Mouse (Mus musculus): ENCODE results near the gene Serpina3k.
A peak's percentile ranks its signal among the peaks of the same experiment; 100 is the strongest.
"Not testable (repeated sequence)": the region's sequence is repeated elsewhere in the genome, so short reads cannot be mapped to it uniquely, and the experiment has no call there.

Gene Serpina3k

GRCm38 (mm10) chr12:104338226-104338625, at the start of gene Serpina3k, which contains the start of gene Serpina3m:
Gene Serpina3k, plus strand, starts transcription at chr12:104338486.
Gene Serpina3m, plus strand, starts transcription at chr12:104338486.
- not testable (repeated sequence) for DNase-seq (ENCODE audit: low spot score)

DNA sequence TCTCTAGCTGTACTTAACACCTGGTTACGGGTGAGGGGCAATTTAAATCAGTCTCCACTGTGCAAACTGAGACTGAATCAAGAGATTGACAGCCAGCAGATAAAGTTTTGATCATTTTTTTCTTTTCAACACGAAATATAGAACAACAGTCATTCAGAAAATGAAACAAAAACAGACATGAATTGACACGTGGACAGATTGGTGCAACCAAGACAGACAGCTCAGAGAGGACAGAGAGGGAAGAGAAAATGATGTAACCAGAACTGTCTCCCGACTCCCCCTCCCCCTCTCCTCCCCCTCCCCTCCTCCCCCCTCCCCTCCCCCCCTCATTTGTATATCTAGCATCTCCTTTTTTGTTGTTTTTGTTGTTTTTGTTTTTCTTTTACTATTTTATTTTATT, 48.4 kb upstream of the Serpina3k start:
- no peak for DNase-seq (ENCODE audit: low spot score)

- DNase-seq (ENCODE audit: low spot score) = no peak
These were observed 44.3 kb upstream of the Serpina3k start for GRCm38 (mm10) chr12:104293963-104294362.

GRCm38 (mm10) chr12:104298049-104298448, 40.2 kb upstream of the Serpina3k start:
- no peak for DNase-seq (ENCODE audit: low spot score)

GRCm38 (mm10) chr12:104305991-104306390, 32.3 kb upstream of the Serpina3k start:
- DNase-seq (ENCODE audit: low spot score) = no peak

DNA sequence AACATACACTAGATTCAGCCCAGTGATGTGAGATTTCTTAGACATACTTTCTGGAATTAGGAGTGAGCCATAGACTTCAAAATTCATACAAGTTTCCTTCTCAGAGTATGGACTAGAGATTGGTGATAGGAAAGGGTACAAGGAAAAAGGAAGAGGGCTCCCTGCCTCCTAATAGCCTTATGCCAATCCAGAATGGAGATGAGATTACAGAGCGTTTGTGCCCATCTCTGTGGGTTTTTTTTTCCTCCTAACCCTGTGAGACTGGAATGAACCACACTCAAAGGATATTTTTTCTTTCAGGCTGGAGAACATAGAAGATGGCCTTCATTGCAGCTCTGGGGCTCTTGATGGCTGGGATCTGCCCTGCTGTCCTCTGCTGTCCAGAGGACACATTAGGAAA, 24.0 kb upstream of the Serpina3k start, which contains the start of gene Serpina3j:
Serpina3j (plus strand) TSS at position 301 of the 400 bp plus-strand sequence.
- no peak for DNase-seq (ENCODE audit: low spot score)

DNA sequence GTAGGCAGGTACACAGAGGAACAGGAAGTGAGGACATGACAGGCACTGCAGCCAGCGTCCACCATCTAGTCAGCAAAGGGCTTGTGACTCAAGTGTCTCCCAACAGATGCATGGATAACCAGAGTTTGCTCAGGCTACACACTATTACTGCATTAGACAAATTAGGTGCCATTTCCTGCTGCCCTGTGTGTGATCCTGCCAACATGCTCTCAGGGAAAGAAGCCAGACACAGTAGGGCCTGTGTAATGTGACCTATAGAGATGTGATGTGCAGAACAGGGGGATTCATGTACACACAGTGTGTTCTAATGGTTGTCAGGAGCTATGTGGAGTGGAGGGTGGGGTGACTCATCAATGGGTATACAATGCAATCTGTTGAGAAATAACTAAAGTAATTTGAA, 15.8 kb upstream of the Serpina3k start:
- no peak for DNase-seq (ENCODE audit: low spot score)

- DNase-seq (ENCODE audit: low spot score) = no peak
These were observed 6.6 kb upstream of the Serpina3k start for GRCm38 (mm10) chr12:104331701-104332100.

DNA sequence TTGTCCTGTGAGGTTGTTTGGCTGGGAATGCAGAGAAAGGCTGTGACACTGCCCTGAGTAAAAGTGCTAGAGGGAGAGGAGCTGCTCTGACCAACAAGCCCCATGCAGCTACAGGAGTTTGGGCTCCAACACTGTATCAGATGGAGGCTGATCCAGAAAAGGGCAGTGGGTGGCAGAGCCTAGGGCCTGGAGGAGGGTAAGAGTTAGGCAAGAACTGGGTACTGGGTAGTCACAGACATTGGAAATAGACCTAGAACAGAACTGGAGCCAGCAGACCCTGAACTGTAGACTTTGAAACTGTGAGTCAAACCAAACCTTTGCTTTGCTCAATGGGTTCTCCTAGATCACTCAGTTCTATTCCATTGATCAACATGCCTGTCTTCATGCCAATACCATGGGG, 1.4 kb upstream of the Serpina3k start:
- DNase-seq (ENCODE audit: low spot score) = not testable (repeated sequence)

DNA sequence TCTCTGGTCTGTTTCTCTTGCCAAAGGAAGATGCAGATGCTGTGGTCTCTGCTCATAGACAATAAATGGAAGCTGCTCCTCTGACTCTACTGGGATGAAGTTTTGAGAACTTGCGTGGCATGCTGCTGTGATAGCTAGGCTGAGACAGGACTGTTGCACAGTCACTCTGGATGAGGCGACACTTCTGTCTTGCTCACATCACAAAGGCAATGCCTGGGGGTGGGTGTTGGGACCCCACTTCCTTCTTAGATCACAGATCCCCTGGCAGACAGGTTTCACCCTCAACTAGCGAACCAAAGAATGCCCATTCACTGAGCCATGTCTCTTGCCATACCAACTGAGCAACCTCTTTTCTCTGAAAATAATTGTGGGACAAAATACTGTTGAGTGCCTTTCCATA, 419 bp downstream of the Serpina3k start:
- DNase-seq (ENCODE audit: low spot score) = no peak

DNA sequence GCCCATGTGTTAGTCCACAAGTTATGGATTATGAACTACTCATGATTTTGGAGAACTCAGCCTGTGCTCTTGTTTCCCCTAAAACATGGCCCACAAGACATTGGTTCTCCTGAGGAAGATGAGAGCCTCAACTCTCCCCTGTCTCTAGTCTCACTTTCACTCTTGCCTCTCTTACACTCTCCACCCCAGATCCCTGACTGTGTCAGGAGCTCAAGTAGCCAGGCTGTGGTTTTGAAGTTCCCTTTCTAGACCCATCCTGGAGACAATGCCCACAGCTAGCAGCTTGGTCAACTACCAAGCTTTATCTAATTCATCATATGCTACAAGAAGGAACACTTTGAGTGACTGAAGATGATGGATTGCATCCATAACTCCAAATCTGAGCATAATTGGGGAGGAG, 4.2 kb downstream of the Serpina3k start:
- DNase-seq (ENCODE audit: low spot score) = not testable (repeated sequence)

DNA sequence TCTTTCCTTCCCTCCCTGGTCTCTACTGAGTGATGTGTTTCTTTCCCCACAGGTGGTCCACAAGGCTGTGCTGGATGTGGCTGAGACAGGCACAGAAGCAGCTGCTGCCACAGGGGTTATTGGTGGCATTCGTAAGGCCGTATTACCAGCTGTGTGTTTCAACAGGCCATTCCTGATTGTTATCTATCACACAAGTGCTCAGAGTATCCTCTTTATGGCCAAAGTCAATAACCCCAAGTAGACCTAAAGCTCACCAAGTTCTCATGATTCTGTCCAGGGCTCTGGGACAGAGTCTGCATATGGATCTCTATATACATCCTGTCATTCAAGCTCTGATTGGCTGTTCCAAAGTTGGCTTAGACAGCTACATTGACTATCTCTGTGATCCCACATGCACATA, 6.9 kb downstream of the Serpina3k start:
- no peak for DNase-seq (ENCODE audit: low spot score)

- DNase-seq (ENCODE audit: low spot score) = no peak
These were observed 7.4 kb downstream of the Serpina3k start for GRCm38 (mm10) chr12:104345707-104346106.

- DNase-seq (ENCODE audit: low spot score) = no peak
These were observed 8.8 kb downstream of the Serpina3k start for GRCm38 (mm10) chr12:104347091-104347490.

- DNase-seq (ENCODE audit: low spot score) = peak; percentile 9
These were observed 13.5 kb downstream of the Serpina3k start for GRCm38 (mm10) chr12:104351812-104352211.

DNA sequence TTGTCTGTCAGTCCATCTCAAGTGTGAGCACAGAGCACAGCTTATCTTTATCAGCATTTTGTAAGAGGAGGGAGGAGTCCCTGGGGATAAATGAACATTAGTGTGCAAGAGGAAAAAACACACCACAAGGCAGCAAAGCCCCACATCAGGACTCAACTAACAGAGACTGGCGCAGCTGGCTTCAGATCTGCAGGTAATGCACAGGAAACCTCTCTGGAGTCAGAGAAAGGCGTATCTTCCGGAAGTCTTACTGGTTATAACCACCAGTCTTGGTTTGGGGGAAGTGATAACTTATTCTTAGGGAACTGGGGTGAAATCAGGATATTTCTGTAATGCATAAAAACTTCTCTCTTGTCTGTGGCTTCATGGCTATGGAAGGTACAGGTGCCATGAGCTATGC, 17.7 kb downstream of the Serpina3k start:
- DNase-seq (ENCODE audit: low spot score) = no peak

DNA sequence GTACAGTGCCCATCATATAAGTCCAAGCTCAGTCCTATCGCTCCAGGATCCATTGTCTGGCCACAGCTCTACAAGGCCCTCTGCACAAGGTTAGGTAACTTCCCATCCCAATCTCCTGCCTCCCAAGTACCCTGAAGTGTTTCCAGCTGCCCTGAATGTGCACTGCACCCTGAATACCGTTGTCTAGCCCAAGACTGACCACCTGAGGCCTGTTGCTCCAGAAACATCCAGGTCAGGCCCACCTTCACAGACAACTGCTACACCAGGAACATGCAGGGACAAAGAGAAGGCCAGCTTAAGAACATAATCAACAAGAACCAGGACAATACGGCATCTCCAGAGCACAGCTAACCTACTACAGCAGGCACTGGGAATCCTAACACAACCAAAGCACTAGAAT, 31.7 kb downstream of the Serpina3k start:
- DNase-seq (ENCODE audit: low spot score) = no peak

DNA sequence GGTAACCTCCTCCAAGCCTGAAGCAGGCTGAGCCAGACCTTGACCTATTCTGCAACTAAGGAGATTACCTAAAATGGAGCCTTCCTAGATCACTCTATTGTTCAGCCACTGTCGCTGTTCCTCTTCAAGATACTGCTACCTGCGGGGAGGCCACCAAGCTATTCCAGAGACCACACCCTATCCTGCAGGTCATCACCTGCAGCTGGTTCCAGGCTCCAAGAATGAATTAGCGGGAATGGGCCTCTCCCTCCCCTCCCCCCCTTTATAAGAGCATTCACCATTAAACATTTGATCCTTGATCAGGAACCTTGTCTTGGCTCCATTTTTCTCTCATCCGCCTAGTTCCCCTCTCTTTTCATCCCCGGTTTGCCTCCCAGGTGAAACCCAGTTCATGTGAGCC, 38.9 kb downstream of the Serpina3k start:
- DNase-seq (ENCODE audit: low spot score) = not testable (repeated sequence)

GRCm38 (mm10) chr12:104378351-104378750, 40.1 kb downstream of the Serpina3k start:
- not testable (repeated sequence) for DNase-seq (ENCODE audit: low spot score)

- DNase-seq (ENCODE audit: low spot score) = not testable (repeated sequence)
These were observed 40.5 kb downstream of the Serpina3k start for GRCm38 (mm10) chr12:104378815-104379214.

GRCm38 (mm10) chr12:104379856-104380255, 41.6 kb downstream of the Serpina3k start:
- DNase-seq (ENCODE audit: low spot score) = no peak

DNA sequence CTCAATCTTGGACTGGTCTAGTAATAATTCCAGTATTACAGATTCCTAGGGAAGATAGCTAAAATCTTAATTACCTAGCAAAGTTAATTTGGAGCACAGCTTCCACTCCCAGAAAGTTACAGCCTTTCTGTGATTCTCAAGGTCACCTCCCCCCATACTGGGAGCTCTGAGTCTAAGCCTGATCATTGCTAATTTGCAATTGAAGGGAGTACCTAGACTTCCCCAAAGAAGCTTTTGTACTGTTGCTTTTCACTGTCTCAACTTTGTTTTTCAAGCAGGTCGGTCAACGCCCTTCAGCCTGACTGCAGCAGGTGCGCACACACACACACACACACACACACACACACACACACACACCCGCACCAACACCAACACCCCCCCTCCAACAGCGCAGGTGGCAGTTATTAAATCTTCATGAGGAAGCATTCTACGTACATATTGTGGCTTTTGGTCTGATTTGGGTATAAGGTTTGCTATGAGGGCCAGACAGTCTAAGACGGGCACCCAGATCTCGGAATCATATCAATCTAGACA, 42.9 kb downstream of the Serpina3k start:
- not testable (repeated sequence) for DNase-seq (ENCODE audit: low spot score)

DNA sequence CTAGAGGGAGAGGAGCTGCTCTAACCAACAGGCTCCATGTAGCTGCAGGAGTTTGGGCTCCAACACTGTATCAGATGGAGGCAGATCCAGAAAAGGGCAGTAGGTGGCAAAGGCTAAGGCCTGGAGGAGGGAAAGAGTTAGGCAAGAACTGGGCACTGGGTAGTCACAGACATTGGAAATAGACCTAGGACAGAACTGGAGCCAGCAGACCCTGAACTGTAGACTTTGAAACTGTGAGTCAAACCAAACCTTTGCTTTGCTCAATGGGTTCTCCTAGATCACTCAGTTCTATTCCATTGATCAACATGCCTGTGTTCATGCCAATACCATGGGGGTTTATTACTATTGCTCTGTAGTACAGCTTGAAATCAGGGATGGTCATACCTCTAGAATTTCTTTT, 47.7 kb downstream of the Serpina3k start:
- DNase-seq (ENCODE audit: low spot score) = not testable (repeated sequence)

DNA sequence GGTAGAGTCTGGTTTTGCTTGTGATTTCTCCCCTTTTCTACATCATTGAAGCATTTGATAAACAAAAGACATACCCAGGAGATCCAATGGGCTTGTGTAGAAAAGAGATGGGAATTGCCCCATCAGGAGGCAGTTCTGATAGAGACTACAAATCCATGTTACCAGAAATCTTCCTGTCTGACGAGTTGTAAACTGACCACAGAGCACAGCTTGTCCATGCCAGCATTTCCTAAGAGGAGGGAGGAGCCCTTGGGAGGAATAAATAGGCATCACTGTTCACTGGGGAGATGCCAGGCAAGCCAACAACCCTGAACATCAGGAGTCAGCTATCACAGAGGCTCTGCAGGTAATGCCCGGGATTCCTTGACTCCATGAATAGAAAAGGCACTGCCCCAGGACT, 48.6 kb downstream of the Serpina3k start:
- DNase-seq (ENCODE audit: low spot score) = not testable (repeated sequence)
